Mouse (Mus musculus): ENCODE measurements around the gene Lrp1. TPM values are rescaled to one million over a fixed set of nuclear protein-coding genes. Genes with fewer than 3 reads are reported as not detected.
A peak's percentile ranks its signal among the peaks of the same experiment; 100 is the strongest.

The Lrp1 gene
- polyA plus RNA-seq, 1 experiment from 2014 or later, result 37.9 TPM

GRCm38 (mm10) chr10:127569450-127569849, 51.5 kb downstream of the Lrp1 start:
- H3K4me2 ChIP-seq, result no peak overlapping the region
- H3K27me3 ChIP-seq (replicated peaks), result no peaks in the 10 kb centered on the region
- H3K9me3 ChIP-seq, result no peaks in the 10 kb centered on the region
- peaks cover 11% of the 10 kb centered on the region for H3K4me1 ChIP-seq
- no peak overlapping the region for H3K4me3 ChIP-seq
- 23% methylated on average over 3 of the region's 3 CpGs for WGBS
- ATAC-seq (ENCODE audit: extremely low read depth, insufficient number of reproducible peaks, low FRiP score, low TSS enrichment), result no peak
- no peak overlapping the region for H3K9ac ChIP-seq
- no peak overlapping the region for H3K27ac ChIP-seq (replicated peaks)
- H3K36me3 ChIP-seq, result peaks cover 74% of the 10 kb centered on the region

DNA sequence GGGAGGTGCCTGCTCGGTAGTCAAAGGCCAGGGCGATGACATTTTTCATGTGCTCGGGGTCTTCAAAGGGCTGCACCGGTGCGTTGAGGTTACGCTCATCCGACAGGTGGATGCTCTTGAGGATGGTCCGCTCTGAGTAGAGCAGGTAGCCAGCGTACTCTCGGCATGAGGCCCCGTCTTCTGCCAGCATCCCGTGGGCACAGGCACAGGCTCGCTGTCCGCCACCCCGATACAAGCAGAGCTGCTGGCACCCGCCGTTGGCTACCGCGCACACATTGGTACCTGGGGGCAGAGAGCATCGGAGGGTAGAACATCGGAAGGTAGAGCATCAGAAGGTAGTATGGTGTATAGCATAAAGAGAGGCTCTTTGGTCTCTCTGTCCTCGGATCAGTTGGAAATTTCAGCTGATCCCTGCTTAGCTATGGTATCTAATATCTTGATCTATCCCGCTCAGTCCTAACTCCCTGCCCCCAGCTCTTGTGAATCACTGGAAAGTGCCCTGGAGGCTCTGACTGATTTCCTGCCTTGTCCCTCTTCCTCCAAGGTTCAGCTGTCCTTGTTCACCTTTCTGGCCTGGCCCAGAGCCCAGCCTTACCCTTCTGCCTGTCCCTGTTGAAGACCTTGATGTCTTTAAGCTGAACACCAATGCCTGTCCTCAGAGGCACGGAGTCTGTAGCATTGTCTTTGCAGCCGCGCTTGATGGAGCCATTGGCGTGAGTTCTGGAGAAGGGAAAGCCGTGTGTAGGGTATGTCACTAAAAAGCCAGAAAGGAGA, 54.2 kb downstream of the Lrp1 start:
- no peaks in the 10 kb centered on the region for H3K9me3 ChIP-seq
- 88% methylated on average over 28 of the region's 28 CpGs for WGBS
- H3K4me1 ChIP-seq, result peaks cover 30% of the 10 kb centered on the region
- ATAC-seq (ENCODE audit: extremely low read depth, insufficient number of reproducible peaks, low FRiP score, low TSS enrichment), result no peak
- peaks cover 66% of the 10 kb centered on the region for H3K36me3 ChIP-seq
- no peak overlapping the region for H3K4me2 ChIP-seq
- H3K9ac ChIP-seq, result no peak overlapping the region
- H3K27ac ChIP-seq (replicated peaks), result no peak overlapping the region
- no peak overlapping the region for H3K4me3 ChIP-seq
- no peaks in the 10 kb centered on the region for H3K27me3 ChIP-seq (replicated peaks)

GRCm38 (mm10) chr10:127564301-127564700, 56.6 kb downstream of the Lrp1 start:
- Histone ChIP-seq H3K4me3 (no peak overlapping the region), H3K4me2 (peak overlapping the region; percentile 30), H3K9me3 (no peaks in the 10 kb centered on the region), H3K27me3 (replicated peaks) (no peaks in the 10 kb centered on the region), H3K9ac (peak overlapping the region; percentile 55; the same call in 1 of the 2 replicates), H3K4me1 (peaks cover 27% of the 10 kb centered on the region), H3K36me3 (peaks cover 80% of the 10 kb centered on the region), H3K27ac (replicated peaks) (peak overlapping the region; percentile 62)
- ATAC-seq (ENCODE audit: extremely low read depth, insufficient number of reproducible peaks, low FRiP score, low TSS enrichment), result peak; percentile 49; the same call in 1 of the 2 replicates
- 24% methylated on average over 13 of the region's 13 CpGs for WGBS

DNA sequence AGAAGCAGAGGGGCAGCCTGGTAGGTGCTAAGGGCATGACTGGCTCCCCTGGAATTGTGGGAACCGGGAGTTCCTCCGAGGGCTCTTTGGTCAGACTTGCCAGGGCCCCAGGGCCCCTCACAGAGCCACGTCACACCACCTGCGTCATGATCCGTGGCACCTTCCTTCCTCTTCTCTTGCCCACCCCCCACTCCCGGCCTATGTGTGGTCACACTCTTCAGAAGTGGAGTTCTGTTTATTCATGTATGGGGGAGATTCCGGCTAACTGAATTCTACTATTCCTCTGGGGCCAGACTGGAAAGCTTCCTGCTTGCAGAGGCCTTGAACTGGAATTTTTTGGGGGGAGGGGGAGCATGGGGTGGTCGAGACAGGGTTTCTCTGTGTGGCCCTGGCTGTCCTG, 57.1 kb downstream of the Lrp1 start:
- peak overlapping the region; percentile 55 for H3K9ac ChIP-seq
- WGBS, result 56% methylated on average over 8 of the region's 8 CpGs
- H3K4me1 ChIP-seq, result peaks cover 27% of the 10 kb centered on the region
- H3K4me3 ChIP-seq, result no peak overlapping the region
- peak overlapping the region; percentile 62 for H3K27ac ChIP-seq (replicated peaks)
- no peak for ATAC-seq (ENCODE audit: extremely low read depth, insufficient number of reproducible peaks, low FRiP score, low TSS enrichment)
- H3K27me3 ChIP-seq (replicated peaks), result no peaks in the 10 kb centered on the region
- H3K36me3 ChIP-seq, result peaks cover 80% of the 10 kb centered on the region
- no peaks in the 10 kb centered on the region for H3K9me3 ChIP-seq
- H3K4me2 ChIP-seq, result peak overlapping the region; percentile 30; the same call in 1 of the 2 replicates

GRCm38 (mm10) chr10:127561145-127561544, 59.8 kb downstream of the Lrp1 start:
- Histone ChIP-seq H3K9me3 (no peaks in the 10 kb centered on the region), H3K9ac (no peak overlapping the region), H3K4me1 (peaks cover 26% of the 10 kb centered on the region), H3K36me3 (peaks cover 84% of the 10 kb centered on the region), H3K27me3 (replicated peaks) (no peaks in the 10 kb centered on the region), H3K4me3 (no peak overlapping the region), H3K27ac (replicated peaks) (no peak overlapping the region), H3K4me2 (no peak overlapping the region)
- no peak for ATAC-seq (ENCODE audit: extremely low read depth, insufficient number of reproducible peaks, low FRiP score, low TSS enrichment)

- H3K27ac ChIP-seq (replicated peaks), result no peak overlapping the region
- H3K4me3 ChIP-seq, result no peak overlapping the region
- no peaks in the 10 kb centered on the region for H3K27me3 ChIP-seq (replicated peaks)
- ATAC-seq (ENCODE audit: extremely low read depth, insufficient number of reproducible peaks, low FRiP score, low TSS enrichment), result no peak
- H3K9ac ChIP-seq, result no peak overlapping the region
- 88% methylated on average over 13 of the region's 13 CpGs for WGBS
- no peak overlapping the region for H3K4me2 ChIP-seq
- no peaks in the 10 kb centered on the region for H3K4me1 ChIP-seq
- H3K9me3 ChIP-seq, result no peaks in the 10 kb centered on the region
- peaks cover 98% of the 10 kb centered on the region for H3K36me3 ChIP-seq
These were observed 63.6 kb downstream of the Lrp1 start for GRCm38 (mm10) chr10:127557397-127557796.

- Histone ChIP-seq H3K36me3 (peaks cover 100% of the 10 kb centered on the region), H3K27ac (replicated peaks) (no peak overlapping the region), H3K4me2 (no peak overlapping the region), H3K4me3 (no peak overlapping the region), H3K9ac (no peak overlapping the region), H3K9me3 (no peaks in the 10 kb centered on the region), H3K27me3 (replicated peaks) (no peaks in the 10 kb centered on the region), H3K4me1 (no peaks in the 10 kb centered on the region)
- WGBS, result 65% methylated on average over 18 of the region's 18 CpGs
- ATAC-seq (ENCODE audit: extremely low read depth, insufficient number of reproducible peaks, low FRiP score, low TSS enrichment), result no peak
These were observed 65.2 kb downstream of the Lrp1 start for GRCm38 (mm10) chr10:127555703-127556102.

- no peaks in the 10 kb centered on the region for H3K27me3 ChIP-seq (replicated peaks)
- peaks cover 99% of the 10 kb centered on the region for H3K36me3 ChIP-seq
- H3K9me3 ChIP-seq, result no peaks in the 10 kb centered on the region
- WGBS, result 87% methylated on average over 17 of the region's 17 CpGs
- no peak for ATAC-seq (ENCODE audit: extremely low read depth, insufficient number of reproducible peaks, low FRiP score, low TSS enrichment)
- no peak overlapping the region for H3K4me2 ChIP-seq
- H3K4me3 ChIP-seq, result no peak overlapping the region
- no peak overlapping the region for H3K9ac ChIP-seq
- no peaks in the 10 kb centered on the region for H3K4me1 ChIP-seq
- H3K27ac ChIP-seq (replicated peaks), result no peak overlapping the region
These were observed 71.1 kb downstream of the Lrp1 start for GRCm38 (mm10) chr10:127549892-127550291.

DNA sequence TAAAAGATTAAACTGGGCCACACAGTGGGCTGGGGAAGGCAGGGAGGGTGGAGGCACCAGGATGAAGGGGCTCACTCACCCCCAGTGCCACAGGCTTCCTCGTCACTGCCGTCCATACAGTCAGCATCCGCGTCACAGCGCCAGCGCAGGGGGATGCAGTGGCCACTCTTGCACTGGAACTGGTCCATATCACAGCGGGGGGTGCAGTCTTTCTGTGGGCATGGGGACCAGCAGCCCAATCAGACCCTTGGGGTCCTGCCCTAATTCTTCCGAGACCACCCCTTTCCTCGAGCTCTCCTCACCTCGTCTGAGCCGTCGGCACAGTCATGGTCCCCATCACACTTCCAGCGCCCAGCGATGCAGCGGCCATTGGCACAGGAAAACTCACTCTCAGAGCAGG, 72.7 kb downstream of the Lrp1 start:
- H3K4me2 ChIP-seq, result no peak overlapping the region

DNA sequence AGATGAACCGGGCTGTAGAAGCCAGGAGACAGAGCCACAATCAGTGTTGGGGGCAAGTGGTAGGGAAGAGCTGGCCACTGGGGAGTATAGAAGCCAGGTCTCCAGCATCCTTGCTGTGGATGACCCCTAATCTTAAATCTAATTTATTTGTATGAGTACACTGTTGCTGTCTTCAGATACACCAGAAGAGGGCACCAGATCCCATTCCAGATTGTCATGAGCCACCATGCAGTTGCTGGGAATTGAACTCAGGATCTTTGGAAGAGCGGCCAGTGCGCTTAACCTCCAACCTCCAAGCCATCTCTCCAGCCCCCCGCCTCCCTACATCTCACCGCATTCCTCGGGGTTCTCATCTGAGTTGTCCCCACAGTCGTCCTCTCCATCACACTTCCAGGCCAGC, 74.4 kb downstream of the Lrp1 start:
- Histone ChIP-seq H3K4me1 (no peaks in the 10 kb centered on the region), H3K9me3 (no peaks in the 10 kb centered on the region), H3K4me3 (no peak overlapping the region), H3K36me3 (peaks cover 96% of the 10 kb centered on the region), H3K4me2 (no peak overlapping the region), H3K27ac (replicated peaks) (no peak overlapping the region), H3K9ac (no peak overlapping the region), H3K27me3 (replicated peaks) (no peaks in the 10 kb centered on the region)
- ATAC-seq (ENCODE audit: extremely low read depth, insufficient number of reproducible peaks, low FRiP score, low TSS enrichment), result no peak
- WGBS, result 84% methylated on average over 7 of the region's 7 CpGs

More for the DNA sequence above, 72.7 kb downstream of the Lrp1 start:
- no peak overlapping the region for H3K9ac ChIP-seq
- H3K27me3 ChIP-seq (replicated peaks), result no peaks in the 10 kb centered on the region
- peaks cover 97% of the 10 kb centered on the region for H3K36me3 ChIP-seq
- H3K4me1 ChIP-seq, result no peaks in the 10 kb centered on the region
- H3K9me3 ChIP-seq, result no peaks in the 10 kb centered on the region
- no peak for ATAC-seq (ENCODE audit: extremely low read depth, insufficient number of reproducible peaks, low FRiP score, low TSS enrichment)
- 88% methylated on average over 15 of the region's 15 CpGs for WGBS
- no peak overlapping the region for H3K4me3 ChIP-seq
- H3K27ac ChIP-seq (replicated peaks), result no peak overlapping the region

DNA sequence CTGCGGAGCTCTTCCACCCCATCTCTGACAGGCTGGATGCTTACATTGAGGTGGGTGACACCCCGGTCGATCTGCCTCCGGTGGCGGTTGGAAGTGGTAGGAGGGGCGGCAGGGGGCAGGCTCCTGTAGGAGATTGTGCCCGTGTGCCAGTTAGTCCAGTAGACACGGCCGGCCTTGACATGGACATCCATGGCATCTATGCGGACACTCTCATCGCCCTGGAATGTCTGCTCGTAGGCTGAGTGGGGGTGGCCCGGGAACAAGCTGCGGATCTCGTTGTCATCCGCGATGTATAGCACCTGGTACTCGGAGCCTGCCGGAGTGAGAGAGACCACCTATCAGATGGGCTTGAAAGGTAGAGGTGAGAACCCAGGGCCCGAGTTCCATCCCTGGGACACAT, 76.6 kb downstream of the Lrp1 start:
- H3K36me3 ChIP-seq, result peaks cover 94% of the 10 kb centered on the region
- H3K27ac ChIP-seq (replicated peaks), result no peak overlapping the region
- 79% methylated on average over 20 of the region's 20 CpGs for WGBS
- no peak for ATAC-seq (ENCODE audit: extremely low read depth, insufficient number of reproducible peaks, low FRiP score, low TSS enrichment)
- no peaks in the 10 kb centered on the region for H3K9me3 ChIP-seq
- H3K4me2 ChIP-seq, result no peak overlapping the region
- no peak overlapping the region for H3K9ac ChIP-seq
- H3K4me1 ChIP-seq, result no peaks in the 10 kb centered on the region
- no peak overlapping the region for H3K4me3 ChIP-seq
- no peaks in the 10 kb centered on the region for H3K27me3 ChIP-seq (replicated peaks)

- Histone ChIP-seq H3K27me3 (replicated peaks) (no peaks in the 10 kb centered on the region), H3K9ac (no peak overlapping the region), H3K4me2 (no peak overlapping the region), H3K4me3 (no peak overlapping the region), H3K27ac (replicated peaks) (no peak overlapping the region), H3K4me1 (no peaks in the 10 kb centered on the region), H3K9me3 (no peaks in the 10 kb centered on the region), H3K36me3 (peaks cover 94% of the 10 kb centered on the region)
- no peak for ATAC-seq (ENCODE audit: extremely low read depth, insufficient number of reproducible peaks, low FRiP score, low TSS enrichment)
- 79% methylated on average over 3 of the region's 3 CpGs for WGBS
These were observed 77.0 kb downstream of the Lrp1 start for GRCm38 (mm10) chr10:127543916-127544315.
